Mouse (Mus musculus) spleen, postnatal 14 days (tissue): ENCODE measurements around the gene Brk1.
A peak's percentile ranks its signal among the peaks of the same experiment; 100 is the strongest.

Source experiments
- DNase-seq, 2 experiments: peaks; one replicate each; pipeline ENCODE4 v3.0.0; 2021 to 2022; ENCODE audit warnings: low spot score in 2 of 2

Brk1 gene

GRCm38 (mm10) chr6:113659648-113660491 lies 55.3 kb downstream of the Brk1 start:
- no peak for DNase-seq

GRCm38 (mm10) chr6:113660492-113661352 lies 56.1 kb downstream of the Brk1 start:
- DNase-seq = peak in 1 of 2 experiments; percentile 28

- peak; percentile 25 to 50 for DNase-seq
These were observed 57.0 kb downstream of the Brk1 start for GRCm38 (mm10) chr6:113661353-113662241.

- peak in 1 of 2 experiments; percentile 35 for DNase-seq
These were observed 58.6 kb downstream of the Brk1 start for GRCm38 (mm10) chr6:113662964-113663700.

- no peak for DNase-seq
These were observed 59.7 kb downstream of the Brk1 start for GRCm38 (mm10) chr6:113664305-113664704.
